18 mouse cellular contexts compared by ENCODE assay signal in genomic region chr2:5294451-5294850, GRCm38 (mm10).
DNase-seq lines count a peak whose midpoint lies in the region; ATAC-seq and TF ChIP-seq lines count a peak whose summit lies in the region.
"Had no signal": no experiment of that assay in that cellular context is flagged by ENCODE, and none has a peak within 500 bp of the region (broad histone marks: within the 10 kb centered on the region; RNA-seq: fewer than 3 reads in every experiment).

No protein-coding gene starts in this region.

- no peaks in the 10 kb centered on the region for H3K36me3 ChIP-seq in hindbrain, embryonic 10.5 days
- H3K36me3 ChIP-seq in hindbrain, embryonic 14.5 days (replicated peaks; ENCODE audit: control insufficient read depth, insufficient read depth), result no peaks in the 10 kb centered on the region
- no peaks in the 10 kb centered on the region; the same call in 1 of the 2 replicates for H3K36me3 ChIP-seq in liver, postnatal 0 days (replicated peaks; ENCODE audit: insufficient read depth, low read length)
- H3K36me3 ChIP-seq: liver, embryonic 12.5 days; lung, embryonic 15.5 days had no signal

- DNase-seq in hindbrain, embryonic 10.5 days (ENCODE audit: low spot score), result no peak
- DNase-seq in hindbrain, embryonic 14.5 days (ENCODE audit: low spot score), result no peak
- DNase-seq in adipocyte (ENCODE audit: low spot score), result peak; percentile 56
- DNase-seq in kidney, postnatal 10 days, result peak; percentile 43
- DNase-seq in liver, postnatal 0 days, result no peak
- no peak for DNase-seq in Muller cell, postnatal 12 days (ENCODE audit: inconsistent ontology term)
- DNase-seq: cerebellum, adult 11 months; cerebellum, postnatal 14 days; gastrocnemius, adult 2 months; heart, postnatal 14 days; midbrain, embryonic 14.5 days; retina, postnatal 1 day; right cerebral cortex, postnatal 4 days; thymus, adult 2 months had no signal

- no peaks in the 10 kb centered on the region for H3K27me3 ChIP-seq in hindbrain, embryonic 10.5 days (ENCODE audit: insufficient read depth, poor library complexity, severe bottlenecking)
- no peaks in the 10 kb centered on the region for H3K27me3 ChIP-seq in hindbrain, embryonic 14.5 days (ENCODE audit: control insufficient read depth, insufficient read depth, low read length)
- no peaks in the 10 kb centered on the region for H3K27me3 ChIP-seq in liver, postnatal 0 days (ENCODE audit: insufficient read depth, low read length)
- H3K27me3 ChIP-seq: liver, embryonic 12.5 days; lung, embryonic 15.5 days had no signal

- 0 out of 2 replicates have a peak overlapping the region, but pooled peaks have one; percentile 6 for H3K27ac ChIP-seq in hindbrain, embryonic 10.5 days
- H3K27ac ChIP-seq in hindbrain, embryonic 14.5 days, result no peak overlapping the region
- peak overlapping the region; percentile 70 for H3K27ac ChIP-seq in bone marrow macrophage, adult 2 months (ENCODE audit: insufficient read depth, low read depth, low read length)
- no peak overlapping the region for H3K27ac ChIP-seq in liver, postnatal 0 days (ENCODE audit: low read depth)
- H3K27ac ChIP-seq: gastrocnemius, adult 2 months; liver, embryonic 12.5 days; lung, embryonic 15.5 days had no signal

- peaks cover 5% of the 10 kb centered on the region; the same call in 1 of the 2 replicates for H3K4me1 ChIP-seq in hindbrain, embryonic 10.5 days (replicated peaks)
- no peaks in the 10 kb centered on the region for H3K4me1 ChIP-seq in hindbrain, embryonic 14.5 days (replicated peaks; ENCODE audit: control insufficient read depth, insufficient read depth, low read length)
- peaks cover 37% of the 10 kb centered on the region for H3K4me1 ChIP-seq in bone marrow macrophage, adult 2 months (ENCODE audit: control insufficient read depth, insufficient read depth, low read length)
- H3K4me1 ChIP-seq in liver, postnatal 0 days (ENCODE audit: insufficient read depth), result no peaks in the 10 kb centered on the region
- H3K4me1 ChIP-seq: liver, embryonic 12.5 days; lung, embryonic 15.5 days had no signal

- H3K9ac ChIP-seq in hindbrain, embryonic 14.5 days, result no peak overlapping the region
- H3K9ac ChIP-seq in liver, postnatal 0 days (replicated peaks), result no peak overlapping the region
- H3K9ac ChIP-seq: liver, embryonic 12.5 days; lung, embryonic 15.5 days had no signal

- TF ChIP-seq CTCF in bone marrow macrophage, adult 2 months (IDR thresholded peaks at IDR 0.05; ENCODE audit: low read depth, low read length), result no peak
- no peak for TF ChIP-seq CTCF in liver, postnatal 0 days (IDR thresholded peaks at IDR 0.05; ENCODE audit: low read depth)

- WGBS in hindbrain, embryonic 10.5 days, result 69% methylated on average over 5 of the region's 5 CpGs
- 71% methylated on average over 5 of the region's 5 CpGs for WGBS in hindbrain, embryonic 14.5 days
- WGBS in liver, postnatal 0 days (ENCODE audit: insufficient replicate concordance), result 57% methylated on average over 5 of the region's 5 CpGs

- no peak for TF ChIP-seq POLR2A in bone marrow macrophage, adult 2 months (IDR thresholded peaks at IDR 0.05; ENCODE audit: borderline replicate concordance, low read depth, low read length)

- TF ChIP-seq EP300 in liver, postnatal 0 days (IDR thresholded peaks at IDR 0.05; ENCODE audit: low read depth), result no peak

- no peak overlapping the region for H3K4me3 ChIP-seq in hindbrain, embryonic 10.5 days
- H3K4me3 ChIP-seq in hindbrain, embryonic 14.5 days (replicated peaks; ENCODE audit: low read length), result no peak overlapping the region
- H3K4me3 ChIP-seq in bone marrow macrophage, adult 2 months (ENCODE audit: insufficient read depth, low read length), result no peak overlapping the region
- H3K4me3 ChIP-seq in liver, postnatal 0 days (ENCODE audit: low read depth, low read length), result no peak overlapping the region
- H3K4me3 ChIP-seq: gastrocnemius, adult 2 months; liver, embryonic 12.5 days; lung, embryonic 15.5 days had no signal

- H3K9me3 ChIP-seq in hindbrain, embryonic 10.5 days, result no peaks in the 10 kb centered on the region
- no peaks in the 10 kb centered on the region for H3K9me3 ChIP-seq in hindbrain, embryonic 14.5 days (ENCODE audit: control insufficient read depth, low read length)
- no peaks in the 10 kb centered on the region for H3K9me3 ChIP-seq in liver, postnatal 0 days (ENCODE audit: low read length)
- H3K9me3 ChIP-seq: liver, embryonic 12.5 days; lung, embryonic 15.5 days had no signal

- no peak overlapping the region for H3K4me2 ChIP-seq in hindbrain, embryonic 14.5 days (replicated peaks)
- H3K4me2 ChIP-seq in liver, postnatal 0 days (ENCODE audit: low read depth, low read length), result no peak overlapping the region
- H3K4me2 ChIP-seq: liver, embryonic 12.5 days; lung, embryonic 15.5 days had no signal

- ATAC-seq in hindbrain, embryonic 14.5 days (ENCODE audit: low FRiP score), result no peak
- ATAC-seq in liver, postnatal 0 days, result no peak
- ATAC-seq: forebrain, embryonic 16.5 days; liver, embryonic 12.5 days had no signal

Comparison
In these comparisons a context has a peak if more than half of its experiments do, and no peak if none do; other contexts are left out.
1. H3K27ac ChIP-seq: peak in hindbrain, embryonic 10.5 days (single experiment) and bone marrow macrophage, adult 2 months (single experiment); none in hindbrain, embryonic 14.5 days (single experiment) and liver, postnatal 0 days (single experiment).
2. DNase-seq: peak in adipocyte (single experiment) and kidney, postnatal 10 days (single experiment); none in hindbrain, embryonic 10.5 days (single experiment), hindbrain, embryonic 14.5 days (single experiment), liver, postnatal 0 days (single experiment) and Muller cell, postnatal 12 days (single experiment).